Mouse (Mus musculus) monocyte, adult 5-6 weeks (primary cell): ENCODE data around the gene Slc24a1. TPM values are rescaled to one million over a fixed set of nuclear protein-coding genes. Genes with fewer than 3 reads are reported as not detected.
A peak's percentile ranks its signal among the peaks of the same experiment; 100 is the strongest.
"Not testable (repeated sequence)": the region's sequence is repeated elsewhere in the genome, so short reads cannot be mapped to it uniquely, and the experiment has no call there.

Experiments used
- ATAC-seq: fragments of 153-309, 156-312 bp; replicated peaks from 2 replicates; pipeline ENCODE4 v1.8.0; 2017; ENCODE audit warnings: mild to moderate bottlenecking; ENCODE audit not compliant: low TSS enrichment, insufficient number of reproducible peaks, severe bottlenecking, poor library complexity, low FRiP score
- total RNA-seq: library from RNA; stranded (forward); fragments of 200-1000, 200-491, 200-594 nt; gene quantifications from 3 replicates; pipeline ENCODE4 v1.2.3, GENCODE M21; 2017

Slc24a1 gene
- 0.19 to 0.29 TPM (median 0.21 TPM) in 3 replicates for total RNA-seq

GRCm38 (mm10) chr9:64951161-64951657 lies at the start of gene Slc24a1:
Gene Slc24a1 (minus strand): TSS chr9:64951607.
- no peak for ATAC-seq

DNA sequence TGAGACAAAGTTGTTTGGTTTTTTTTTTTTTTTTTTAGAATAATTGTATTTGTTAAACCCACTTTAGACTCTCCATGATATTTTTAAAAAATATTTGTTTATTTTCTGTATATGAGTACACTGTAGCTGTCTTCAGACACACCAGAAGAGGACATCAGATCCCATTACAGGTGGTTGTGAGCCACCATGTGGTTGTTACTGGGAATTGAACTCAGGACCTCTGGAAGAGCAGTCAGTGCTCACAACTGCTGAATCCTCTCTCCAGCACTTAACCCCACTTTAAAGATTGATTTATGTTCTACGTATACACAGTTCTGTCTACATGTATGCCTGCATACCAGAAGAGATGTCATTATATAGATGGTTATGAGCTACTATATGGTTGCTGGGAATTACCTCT lies 44.1 kb upstream of the Slc24a1 start:
- ATAC-seq: not testable (repeated sequence)

GRCm38 (mm10) chr9:64990291-64990690 lies 38.9 kb upstream of the Slc24a1 start:
- no peak for ATAC-seq

DNA sequence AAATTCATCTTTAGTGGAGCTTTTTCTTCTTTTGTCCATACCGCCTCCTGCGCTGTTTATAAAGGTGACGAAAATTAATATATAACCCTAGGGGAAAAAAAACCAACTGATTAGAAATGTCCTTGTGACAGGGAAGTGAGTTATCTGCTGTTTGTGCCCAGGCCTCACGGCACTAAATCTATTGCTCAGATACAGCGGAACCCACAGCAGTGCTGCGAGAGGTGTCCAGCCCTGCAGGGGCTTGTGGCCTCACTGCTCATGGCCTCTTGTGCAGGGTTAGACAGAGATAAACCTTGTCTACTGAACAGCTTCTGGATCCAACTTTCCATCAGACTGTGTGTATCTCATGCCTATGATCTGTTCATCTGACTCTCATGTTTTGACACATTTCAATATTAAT lies 37.0 kb upstream of the Slc24a1 start:
- no peak for ATAC-seq

GRCm38 (mm10) chr9:64987651-64988050 lies 36.2 kb upstream of the Slc24a1 start:
- ATAC-seq: no peak

- ATAC-seq: no peak
Measured at GRCm38 (mm10) chr9:64985807-64986206, 34.4 kb upstream of the Slc24a1 start.

DNA sequence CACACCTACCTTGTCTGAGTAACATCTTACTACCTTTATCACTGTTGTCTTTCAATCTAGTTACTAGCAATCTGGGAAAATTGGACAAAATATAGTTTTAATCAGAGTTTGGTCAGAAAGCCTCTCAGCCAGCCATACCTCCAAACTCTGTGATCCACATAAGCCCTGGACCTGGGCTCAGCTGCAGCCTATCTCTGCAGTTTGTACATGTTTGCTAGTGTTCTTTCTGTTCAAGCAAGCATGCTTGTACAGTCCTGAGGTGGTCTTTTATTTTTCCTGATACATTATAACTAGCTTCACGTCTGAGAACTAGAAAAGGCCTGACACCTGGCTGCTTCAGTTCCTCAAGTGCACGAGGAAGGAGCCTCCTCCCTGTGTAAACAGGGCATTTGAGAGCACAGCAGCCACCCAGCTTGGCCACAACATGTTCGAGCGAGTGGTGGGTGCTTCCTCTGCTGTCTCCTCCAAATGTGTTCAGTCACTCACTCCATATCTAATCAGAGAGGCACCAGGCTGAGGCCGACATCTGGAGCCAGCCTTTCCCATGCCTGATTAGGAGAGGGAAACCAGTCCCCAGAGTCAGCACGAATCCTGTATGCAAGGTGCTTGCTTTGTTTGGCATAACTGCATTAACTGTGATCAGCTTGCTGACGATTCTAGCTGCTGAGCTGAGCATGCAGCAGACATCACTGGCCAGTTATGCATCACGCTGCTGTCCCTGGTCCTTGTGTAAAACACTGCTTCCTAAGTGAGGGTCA lies 33.8 kb upstream of the Slc24a1 start:
- no peak for ATAC-seq

DNA sequence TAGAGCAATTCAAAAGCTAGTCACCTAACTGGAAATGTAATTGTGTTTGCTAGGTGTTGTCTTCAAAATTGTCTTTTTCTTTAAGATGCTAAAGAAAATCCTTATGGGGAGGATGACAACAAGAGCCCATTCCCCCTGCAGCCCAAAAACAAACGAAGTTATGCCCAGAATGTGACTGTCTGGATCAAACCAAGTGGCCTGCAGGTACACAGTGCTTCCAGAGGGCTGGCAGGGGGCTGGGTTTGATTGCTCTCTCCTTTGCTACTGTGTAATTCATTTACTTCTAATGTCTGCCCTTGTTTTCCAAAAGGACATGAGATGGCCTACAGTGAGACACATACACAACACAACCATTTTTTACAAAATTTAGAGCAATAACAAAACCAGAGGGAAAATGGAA lies 30.5 kb upstream of the Slc24a1 start:
- ATAC-seq: no peak

DNA sequence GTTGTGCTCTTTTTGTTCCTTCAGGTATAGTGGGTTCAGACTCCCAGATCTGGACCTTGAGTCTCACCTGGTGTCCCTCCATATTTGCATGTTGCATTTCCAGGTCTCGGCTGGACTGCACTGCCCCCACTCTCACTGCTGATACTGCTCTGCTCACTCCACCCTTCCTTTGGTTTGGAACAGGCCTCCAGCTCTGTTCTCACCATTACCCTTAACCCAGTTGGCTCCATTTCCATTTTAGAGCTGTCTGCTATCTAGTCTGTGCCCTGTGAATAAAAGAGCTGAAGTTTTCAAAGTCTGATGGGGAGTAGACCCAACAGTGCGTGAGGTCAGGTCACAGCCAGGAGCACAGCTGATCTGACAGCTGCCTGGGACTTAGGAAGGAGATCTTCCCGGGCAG lies 29.1 kb upstream of the Slc24a1 start:
- no peak for ATAC-seq

DNA sequence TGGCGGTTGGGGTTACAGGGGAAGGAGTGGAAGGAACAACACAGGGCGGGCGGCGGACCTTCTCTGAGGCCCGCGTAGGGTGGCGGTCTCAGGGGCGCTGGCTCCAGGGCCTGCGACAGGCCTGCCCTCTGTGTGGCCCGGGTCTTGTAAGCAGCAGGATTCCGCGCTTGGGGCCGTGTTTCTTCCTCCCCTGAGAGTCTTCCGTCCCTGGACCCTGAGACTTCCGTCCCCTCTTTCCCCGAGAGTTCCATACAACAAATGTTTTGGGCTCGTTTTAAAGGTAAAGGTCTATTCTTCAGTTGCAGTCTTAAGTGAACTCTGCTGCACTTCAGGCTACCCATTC lies 9.5 kb upstream of the Slc24a1 start:
- no peak for ATAC-seq

GRCm38 (mm10) chr9:64960117-64960977 lies 8.9 kb upstream of the Slc24a1 start, which contains the start of gene Ints14:
Gene Ints14 (plus strand): TSS chr9:64960905.
- peak; percentile 95 for ATAC-seq

GRCm38 (mm10) chr9:64957276-64957675 lies 5.9 kb upstream of the Slc24a1 start:
- ATAC-seq: no peak

DNA sequence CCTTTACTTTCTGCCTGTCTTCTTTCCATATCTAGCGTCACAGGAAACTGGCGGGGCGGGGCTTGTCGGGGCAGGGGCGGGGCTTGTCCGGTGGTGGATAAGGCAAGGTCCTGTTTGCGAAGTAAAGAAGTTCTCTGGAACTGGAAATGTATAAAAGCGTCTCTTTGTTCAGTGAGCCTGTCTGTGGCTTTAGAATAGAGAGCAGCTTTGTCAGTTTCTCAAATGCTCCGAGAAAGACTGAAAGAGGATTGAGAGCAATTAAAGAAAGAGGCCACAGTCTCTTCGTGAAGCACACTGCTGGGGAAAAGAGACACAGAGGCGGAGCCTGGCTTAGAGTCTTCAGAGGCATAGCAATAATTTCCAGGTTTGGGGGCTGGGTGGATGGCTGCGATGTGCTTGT lies 4.9 kb upstream of the Slc24a1 start:
- no peak for ATAC-seq

DNA sequence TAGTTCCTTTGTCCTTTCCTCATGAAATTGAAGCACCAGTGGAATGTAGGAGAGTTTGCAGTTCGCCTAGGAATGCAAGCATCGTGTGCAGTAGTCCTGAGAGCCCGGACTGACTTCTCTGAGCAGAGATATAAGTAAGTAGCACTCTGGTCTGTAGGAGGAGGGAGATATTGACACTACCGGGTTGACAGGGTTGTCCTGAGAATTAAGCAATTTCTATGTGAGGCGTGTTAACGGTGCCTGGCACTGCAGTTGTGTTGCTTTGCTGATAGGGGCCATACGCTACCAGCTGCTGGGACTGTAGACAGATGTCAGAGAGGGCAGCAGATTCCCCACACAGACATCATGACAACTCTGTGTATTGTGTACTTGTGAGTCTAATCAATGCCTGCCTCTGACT lies 1.8 kb upstream of the Slc24a1 start:
- no peak for ATAC-seq

GRCm38 (mm10) chr9:64952055-64952454 lies 648 bp upstream of the Slc24a1 start:
- no peak for ATAC-seq

DNA sequence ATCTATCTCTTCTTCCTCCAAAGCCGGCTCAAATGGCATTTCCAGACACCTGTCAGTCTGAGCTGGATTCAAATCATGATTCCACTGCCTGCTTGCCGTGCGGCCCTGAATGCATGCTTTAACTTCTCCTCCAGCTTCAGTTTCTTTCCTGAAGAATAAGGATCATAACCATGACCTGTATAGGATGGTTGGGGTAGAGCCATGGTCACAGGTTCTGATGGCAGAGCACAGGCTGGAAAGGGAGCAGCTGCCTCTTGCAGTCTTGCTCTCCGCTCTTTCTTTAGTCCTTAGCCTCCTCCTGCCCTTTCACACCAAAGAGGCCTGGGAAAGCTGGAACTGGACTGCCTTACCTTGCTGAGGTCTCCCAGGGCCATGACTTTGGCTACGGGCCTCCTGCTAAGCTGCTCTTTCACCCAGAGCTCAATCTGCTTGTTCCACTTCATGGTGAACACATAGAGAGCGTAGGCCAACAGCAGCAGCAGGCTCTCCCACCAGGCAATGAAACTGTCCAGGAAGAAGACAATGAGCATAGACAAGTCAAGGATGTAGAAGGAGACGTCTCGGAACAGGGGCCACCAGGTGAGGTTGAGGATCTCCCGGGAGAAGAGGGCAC lies 3.8 kb downstream of the Slc24a1 start:
- no peak for ATAC-seq

DNA sequence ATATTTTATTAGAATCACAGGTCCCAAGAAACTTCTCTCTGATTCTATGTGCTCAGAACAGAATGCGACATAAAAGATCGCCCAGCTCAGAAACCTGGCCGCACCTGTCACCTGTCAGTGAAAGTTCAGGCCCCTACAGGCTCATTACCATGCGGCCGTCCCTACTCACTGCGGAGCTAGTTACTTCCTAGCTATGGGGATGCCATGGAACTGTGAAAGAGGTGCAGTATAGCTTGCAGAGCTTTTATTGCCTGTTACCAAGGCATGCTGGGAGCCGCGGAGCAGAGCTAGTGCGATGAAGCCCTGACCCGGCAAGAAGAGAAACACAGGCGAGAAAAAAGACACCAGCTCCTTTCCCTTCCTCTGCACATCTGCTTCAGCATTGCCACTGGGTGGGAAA lies 7.4 kb downstream of the Slc24a1 start:
- no peak for ATAC-seq

- ATAC-seq: no peak
Measured at GRCm38 (mm10) chr9:64941650-64942049, 9.8 kb downstream of the Slc24a1 start.

DNA sequence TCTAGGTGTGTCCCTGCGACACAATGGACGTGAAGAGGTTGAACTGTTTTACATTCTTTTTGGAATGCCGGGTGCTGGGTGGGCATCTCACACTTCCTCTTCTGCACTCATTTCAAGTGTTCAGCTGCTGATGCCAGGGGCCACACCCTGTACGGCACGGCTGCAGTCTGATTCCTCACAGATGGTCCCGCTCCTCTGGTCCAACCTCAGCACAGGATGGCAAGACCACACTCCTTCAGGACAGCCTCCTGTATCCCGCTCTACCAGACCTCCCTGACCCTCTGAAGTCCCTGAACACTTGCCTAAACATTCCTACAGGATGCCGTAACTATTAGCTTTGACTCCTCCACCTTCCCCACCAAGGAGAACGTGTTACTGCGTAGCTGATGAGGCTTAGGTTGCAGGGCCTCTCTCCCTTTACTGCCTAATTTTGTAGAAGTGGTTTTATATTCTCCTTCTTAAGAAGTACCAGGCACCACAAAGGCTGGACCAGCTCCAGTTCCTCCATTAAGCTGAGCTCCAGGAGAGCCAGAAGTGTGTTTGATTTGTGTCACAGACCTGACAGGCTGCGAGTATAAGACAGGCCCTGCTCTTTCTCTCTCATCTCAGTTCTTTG lies 10.6 kb downstream of the Slc24a1 start:
- ATAC-seq: no peak
